Mouse (Mus musculus) cerebellum, postnatal 10 days (tissue): ENCODE results near the gene Olfr787.

Experiments used
- DNase-seq, 2 experiments: peaks; one replicate each; pipeline ENCODE4 v3.0.0; 2021; ENCODE audit warnings: mixed read lengths in 2 of 2

Olfr787 gene

GRCm38 (mm10) chr10:129461562-129461961, at the start of gene Olfr787:
Gene Olfr787 (plus strand): TSS chr10:129461862.
- DNase-seq = no peak

GRCm38 (mm10) chr10:129427006-129427405, 34.7 kb upstream of the Olfr787 start, which contains the start of gene Olfr786:
Gene Olfr786 (plus strand): TSS chr10:129427306.
- no peak for DNase-seq

- no peak for DNase-seq
Observed at GRCm38 (mm10) chr10:129470698-129471097, 9.0 kb downstream of the Olfr787 start, which contains the start of gene Olfr788. Gene Olfr788 (plus strand): TSS chr10:129470998.

- DNase-seq = no peak
Observed at GRCm38 (mm10) chr10:129473256-129473655, 11.6 kb downstream of the Olfr787 start.

- no peak for DNase-seq
Observed at GRCm38 (mm10) chr10:129473723-129474122, 12.1 kb downstream of the Olfr787 start.

- no peak for DNase-seq
Observed at GRCm38 (mm10) chr10:129484452-129484851, 22.8 kb downstream of the Olfr787 start, which contains the start of gene Olfr789. Gene Olfr789 (plus strand): TSS chr10:129484752.

- DNase-seq = no peak
Observed at GRCm38 (mm10) chr10:129490101-129490500, 28.4 kb downstream of the Olfr787 start.

GRCm38 (mm10) chr10:129498192-129498591, 36.5 kb downstream of the Olfr787 start, which contains the start of gene Olfr790:
Gene Olfr790 (plus strand): TSS chr10:129498492.
- DNase-seq = no peak
